Mouse (Mus musculus): ENCODE measurements around the gene Kank4. TPM values are rescaled to one million over a fixed set of nuclear protein-coding genes. Genes with fewer than 3 reads are reported as not detected.

The Kank4 gene
- not detected in 4 replicates for total RNA-seq (2023)

GRCm38 (mm10) chr4:98817184-98817911 lies at the start of gene Kank4:
TSS of gene Kank4 (minus strand) at chr4:98817537.

GRCm38 (mm10) chr4:98823740-98824139 lies 6.4 kb upstream of the Kank4 start, which contains the start of gene I0C0044D17Rik:
TSS of gene I0C0044D17Rik (minus strand) at chr4:98823840.

GRCm38 (mm10) chr4:98726590-98727237 lies 90.6 kb downstream of the Kank4 start, which contains the start of gene L1td1:
TSS of gene L1td1 (plus strand) at chr4:98726734.

Other genes starting within 250 kb of the Kank4 start
- 0.18 TPM in 1 of 4 replicates, not detected in the others for gene L1td1, start 90.8 kb downstream of the Kank4 start, total RNA-seq (2023)
- not detected in 4 replicates for gene I0C0044D17Rik, start 6.3 kb upstream of the Kank4 start, total RNA-seq (2023)
- gene Usp1, start 106.3 kb upstream of the Kank4 start, total RNA-seq (2023) = 38.6 to 50.8 TPM (median 45.9 TPM) in 4 replicates
- gene Angptl3, start 213.4 kb upstream of the Kank4 start, total RNA-seq (2023) = not detected in 4 replicates